Mouse (Mus musculus): ENCODE data around the gene Ccdc13. TPM values are rescaled to one million over a fixed set of nuclear protein-coding genes. Genes with fewer than 3 reads are reported as not detected.

Gene Ccdc13
- polyA plus RNA-seq, 1 experiment from 2014 or later = not detected

GRCm38 (mm10) chr9:121761787-121762186 is 77.5 kb downstream of the Ccdc13 start:
- H3K9ac ChIP-seq (replicated peaks) = no peak overlapping the region
- ATAC-seq = no peak
- H3K27ac ChIP-seq (ENCODE audit: low read depth) = no peak overlapping the region
- no peaks in the 10 kb centered on the region for H3K9me3 ChIP-seq (ENCODE audit: low read length)
- 78% methylated on average over 8 of the region's 8 CpGs for WGBS (ENCODE audit: insufficient replicate concordance)
- no peak overlapping the region for H3K4me3 ChIP-seq (ENCODE audit: low read depth, low read length)
- H3K36me3 ChIP-seq (replicated peaks; ENCODE audit: insufficient read depth, low read length) = peaks cover 2% of the 10 kb centered on the region; the same call in 1 of the 2 replicates
- no peak for DNase-seq
- TF ChIP-seq EP300 (IDR thresholded peaks at IDR 0.05; ENCODE audit: low read depth) (no peak), CTCF (IDR thresholded peaks at IDR 0.05; ENCODE audit: low read depth) (no peak)
- peaks cover 13% of the 10 kb centered on the region for H3K4me1 ChIP-seq (ENCODE audit: insufficient read depth)
- peaks cover 22% of the 10 kb centered on the region for H3K27me3 ChIP-seq (ENCODE audit: insufficient read depth, low read length)
- H3K4me2 ChIP-seq (ENCODE audit: low read depth, low read length) = no peak overlapping the region

- peaks cover 13% of the 10 kb centered on the region for H3K4me1 ChIP-seq (ENCODE audit: insufficient read depth)
- no peak for DNase-seq
- H3K9ac ChIP-seq (replicated peaks) = no peak overlapping the region
- H3K36me3 ChIP-seq (replicated peaks; ENCODE audit: insufficient read depth, low read length) = peaks cover 5% of the 10 kb centered on the region
- H3K9me3 ChIP-seq (ENCODE audit: low read length) = no peaks in the 10 kb centered on the region
- H3K27ac ChIP-seq (ENCODE audit: low read depth) = no peak overlapping the region
- no peak for ATAC-seq
- no peak overlapping the region for H3K4me2 ChIP-seq (ENCODE audit: low read depth, low read length)
- no peak overlapping the region for H3K4me3 ChIP-seq (ENCODE audit: low read depth, low read length)
- no peak for TF ChIP-seq EP300 (IDR thresholded peaks at IDR 0.05; ENCODE audit: low read depth)
- TF ChIP-seq CTCF (IDR thresholded peaks at IDR 0.05; ENCODE audit: low read depth) = no peak
- peaks cover 22% of the 10 kb centered on the region for H3K27me3 ChIP-seq (ENCODE audit: insufficient read depth, low read length)
- 65% methylated on average over 10 of the region's 10 CpGs for WGBS (ENCODE audit: insufficient replicate concordance)
Measured at GRCm38 (mm10) chr9:121761091-121761665, 78.1 kb downstream of the Ccdc13 start.

GRCm38 (mm10) chr9:121760271-121761090 is 78.8 kb downstream of the Ccdc13 start:
- Histone ChIP-seq H3K27ac (ENCODE audit: low read depth) (peak overlapping the region; percentile 22; the same call in 1 of the 2 replicates), H3K27me3 (ENCODE audit: insufficient read depth, low read length) (peaks cover 22% of the 10 kb centered on the region), H3K4me2 (ENCODE audit: low read depth, low read length) (peak overlapping the region; percentile 94), H3K4me3 (ENCODE audit: low read depth, low read length) (peak overlapping the region; percentile 60), H3K4me1 (ENCODE audit: insufficient read depth) (peaks cover 13% of the 10 kb centered on the region), H3K36me3 (replicated peaks; ENCODE audit: insufficient read depth, low read length) (peaks cover 12% of the 10 kb centered on the region), H3K9me3 (ENCODE audit: low read length) (no peaks in the 10 kb centered on the region), H3K9ac (replicated peaks) (peak overlapping the region; percentile 62)
- ATAC-seq (peak; percentile 26), DNase-seq (peak; percentile 51)
- TF ChIP-seq CTCF (IDR thresholded peaks at IDR 0.05; ENCODE audit: low read depth) (no peak), EP300 (IDR thresholded peaks at IDR 0.05; ENCODE audit: low read depth) (no peak)
- 3% methylated on average over 40 of the region's 43 CpGs for WGBS (ENCODE audit: insufficient replicate concordance)

- H3K9ac ChIP-seq (replicated peaks) = peak within 1 kb of the TSS; percentile 62
- DNase-seq = peak; percentile 44
- no peak for TF ChIP-seq EP300 (IDR thresholded peaks at IDR 0.05; ENCODE audit: low read depth)
- no peak for TF ChIP-seq CTCF (IDR thresholded peaks at IDR 0.05; ENCODE audit: low read depth)
Measured at GRCm38 (mm10) chr9:121759091-121760081, 79.9 kb downstream of the Ccdc13 start, which contains the start of gene Zfp651. Gene Zfp651, plus strand, starts transcription at chr9:121759330.

GRCm38 (mm10) chr9:121757835-121758814 is 81.1 kb downstream of the Ccdc13 start:
- H3K27ac ChIP-seq (ENCODE audit: low read depth) = no peak overlapping the region

More at GRCm38 (mm10) chr9:121759091-121760081, 79.9 kb downstream of the Ccdc13 start, which contains the start of gene Zfp651:
- peak; percentile 65 for ATAC-seq
- 1% methylated on average over 77 of the region's 97 CpGs for WGBS (ENCODE audit: insufficient replicate concordance)
- H3K9me3 ChIP-seq (ENCODE audit: low read length) = no peaks in the 10 kb centered on the region
- peak within 1 kb of the TSS; percentile 22; the same call in 1 of the 2 replicates for H3K27ac ChIP-seq (ENCODE audit: low read depth)
- peaks cover 13% of the 10 kb centered on the region for H3K4me1 ChIP-seq (ENCODE audit: insufficient read depth)
- H3K27me3 ChIP-seq (ENCODE audit: insufficient read depth, low read length) = peaks cover 22% of the 10 kb centered on the region
- peaks cover 23% of the 10 kb centered on the region for H3K36me3 ChIP-seq (replicated peaks; ENCODE audit: insufficient read depth, low read length)
- peak within 1 kb of the TSS; percentile 94 for H3K4me2 ChIP-seq (ENCODE audit: low read depth, low read length)
- peak within 1 kb of the TSS; percentile 60 for H3K4me3 ChIP-seq (ENCODE audit: low read depth, low read length)

More at GRCm38 (mm10) chr9:121757835-121758814, 81.1 kb downstream of the Ccdc13 start:
- no peak for TF ChIP-seq CTCF (IDR thresholded peaks at IDR 0.05; ENCODE audit: low read depth)
- TF ChIP-seq EP300 (IDR thresholded peaks at IDR 0.05; ENCODE audit: low read depth) = no peak
- no peak overlapping the region for H3K9ac ChIP-seq (replicated peaks)
- no peak overlapping the region for H3K4me3 ChIP-seq (ENCODE audit: low read depth, low read length)
- H3K27me3 ChIP-seq (ENCODE audit: insufficient read depth, low read length) = peaks cover 22% of the 10 kb centered on the region
- no peak for DNase-seq
- H3K36me3 ChIP-seq (replicated peaks; ENCODE audit: insufficient read depth, low read length) = peaks cover 33% of the 10 kb centered on the region
- no peaks in the 10 kb centered on the region for H3K9me3 ChIP-seq (ENCODE audit: low read length)
- ATAC-seq = peak; percentile 5; the same call in 1 of the 2 replicates
- WGBS (ENCODE audit: insufficient replicate concordance) = 57% methylated on average over 10 of the region's 10 CpGs
- H3K4me1 ChIP-seq (ENCODE audit: insufficient read depth) = peaks cover 13% of the 10 kb centered on the region
- peak overlapping the region; percentile 94; the same call in 1 of the 2 replicates for H3K4me2 ChIP-seq (ENCODE audit: low read depth, low read length)
